Mouse (Mus musculus) adrenal gland, postnatal 10 days (tissue): Measurements from ENCODE around the gene Dapk2. TPM values are rescaled to one million over a fixed set of nuclear protein-coding genes. Genes with fewer than 3 reads are reported as not detected.
"Not testable (repeated sequence)": the region's sequence is repeated elsewhere in the genome, so short reads cannot be mapped to it uniquely, and the experiment has no call there.

ENCODE experiments used
- DNase-seq: peaks from one replicate; pipeline ENCODE4 v3.0.0; 2021; ENCODE audit warnings: mixed read lengths
- total RNA-seq, 2 experiments: library from RNA; stranded (reverse); gene quantifications; 2 replicates each; pipeline ENCODE4 v1.2.3; 2021

Gene Dapk2
- total RNA-seq, 2 experiments from 2014 or later = 8.3 to 12.4 TPM

GRCm38 (mm10) chr9:66275267-66275991, 117.4 kb downstream of the Dapk2 start:
- peak; percentile 47 for DNase-seq

- DNase-seq = no peak
Observed at GRCm38 (mm10) chr9:66276062-66276461, 118.0 kb downstream of the Dapk2 start.

- DNase-seq = peak; percentile 59
Observed at GRCm38 (mm10) chr9:66276697-66277385, 118.8 kb downstream of the Dapk2 start.

GRCm38 (mm10) chr9:66279647-66280046, 121.6 kb downstream of the Dapk2 start:
- no peak for DNase-seq

- no peak for DNase-seq
Observed at GRCm38 (mm10) chr9:66280496-66280895, 122.5 kb downstream of the Dapk2 start.

GRCm38 (mm10) chr9:66281501-66281951, 123.5 kb downstream of the Dapk2 start:
- DNase-seq = no peak

GRCm38 (mm10) chr9:66282582-66282981, 124.6 kb downstream of the Dapk2 start:
- DNase-seq = no peak

GRCm38 (mm10) chr9:66283565-66284203, 125.7 kb downstream of the Dapk2 start:
- DNase-seq = peak; percentile 84

- DNase-seq = not testable (repeated sequence)
Observed at GRCm38 (mm10) chr9:66285241-66285640, 127.2 kb downstream of the Dapk2 start.

GRCm38 (mm10) chr9:66285901-66286300, 127.9 kb downstream of the Dapk2 start:
- DNase-seq = peak; percentile 15

GRCm38 (mm10) chr9:66290727-66291126, 132.7 kb downstream of the Dapk2 start:
- no peak for DNase-seq

- DNase-seq = no peak
Observed at GRCm38 (mm10) chr9:66293319-66293718, 135.3 kb downstream of the Dapk2 start.

GRCm38 (mm10) chr9:66294227-66294626, 136.2 kb downstream of the Dapk2 start:
- no peak for DNase-seq

- DNase-seq = peak; percentile 43
Observed at GRCm38 (mm10) chr9:66294980-66295410, 137.0 kb downstream of the Dapk2 start.

GRCm38 (mm10) chr9:66295577-66296120, 137.6 kb downstream of the Dapk2 start:
- DNase-seq = no peak

GRCm38 (mm10) chr9:66298783-66299182, 140.8 kb downstream of the Dapk2 start:
- no peak for DNase-seq

- no peak for DNase-seq
Observed at GRCm38 (mm10) chr9:66300448-66301027, 142.5 kb downstream of the Dapk2 start.

GRCm38 (mm10) chr9:66304320-66305090, 146.5 kb downstream of the Dapk2 start:
- DNase-seq = no peak

- DNase-seq = peak; percentile 21
Observed at GRCm38 (mm10) chr9:66305121-66306112, 147.4 kb downstream of the Dapk2 start.

GRCm38 (mm10) chr9:66306414-66306813, 148.4 kb downstream of the Dapk2 start:
- DNase-seq = no peak
